Mouse (Mus musculus): Measurements from ENCODE around the gene Stx17. TPM values are rescaled to one million over a fixed set of nuclear protein-coding genes. Genes with fewer than 3 reads are reported as not detected.

Gene Stx17
- polyA plus RNA-seq, 1 experiment from 2014 or later = 18.5 TPM

- 81% methylated on average over 6 of the region's 6 CpGs for WGBS
- H3K9me3 ChIP-seq (replicated peaks) = no peaks in the 10 kb centered on the region
- H3K4me3 ChIP-seq = no peak overlapping the region
- no peaks in the 10 kb centered on the region for H3K27me3 ChIP-seq
- H3K4me2 ChIP-seq = no peak overlapping the region
- H3K36me3 ChIP-seq = no peaks in the 10 kb centered on the region
- no peak overlapping the region for H3K9ac ChIP-seq
- no peaks in the 10 kb centered on the region for H3K4me1 ChIP-seq (replicated peaks)
- ATAC-seq (replicated peaks; ENCODE audit: insufficient number of reproducible peaks, insufficient read depth, low FRiP score, low read depth) = no peak
- no peak overlapping the region for H3K27ac ChIP-seq
Observed at GRCm38 (mm10) chr4:48107086-48107485, 17.6 kb upstream of the Stx17 start.

GRCm38 (mm10) chr4:48108591-48108990 is 16.1 kb upstream of the Stx17 start:
- ATAC-seq (replicated peaks; ENCODE audit: insufficient number of reproducible peaks, insufficient read depth, low FRiP score, low read depth) = no peak
- Histone ChIP-seq H3K4me2 (no peak overlapping the region), H3K9me3 (replicated peaks) (no peaks in the 10 kb centered on the region), H3K36me3 (no peaks in the 10 kb centered on the region), H3K4me3 (no peak overlapping the region), H3K27ac (no peak overlapping the region), H3K9ac (no peak overlapping the region), H3K4me1 (replicated peaks) (no peaks in the 10 kb centered on the region), H3K27me3 (no peaks in the 10 kb centered on the region)
- 64% methylated on average over 2 of the region's 2 CpGs for WGBS

- WGBS = 83% methylated on average over 3 of the region's 3 CpGs
- Histone ChIP-seq H3K9me3 (replicated peaks) (no peaks in the 10 kb centered on the region), H3K4me2 (no peak overlapping the region), H3K27me3 (no peaks in the 10 kb centered on the region), H3K9ac (no peak overlapping the region), H3K4me1 (replicated peaks) (no peaks in the 10 kb centered on the region), H3K4me3 (no peak overlapping the region), H3K27ac (no peak overlapping the region), H3K36me3 (no peaks in the 10 kb centered on the region)
- no peak for ATAC-seq (replicated peaks; ENCODE audit: insufficient number of reproducible peaks, insufficient read depth, low FRiP score, low read depth)
Observed at GRCm38 (mm10) chr4:48110331-48110730, 14.4 kb upstream of the Stx17 start.

- WGBS = 58% methylated on average over 4 of the region's 4 CpGs
- no peak for ATAC-seq (replicated peaks; ENCODE audit: insufficient number of reproducible peaks, insufficient read depth, low FRiP score, low read depth)
- no peaks in the 10 kb centered on the region for H3K4me1 ChIP-seq (replicated peaks)
Observed at GRCm38 (mm10) chr4:48116191-48116590, 8.5 kb upstream of the Stx17 start.

GRCm38 (mm10) chr4:48124416-48124772 is 321 bp upstream of the Stx17 start:
- peak overlapping the region; percentile 90 for H3K4me3 ChIP-seq
- H3K36me3 ChIP-seq = no peaks in the 10 kb centered on the region
- 0 out of 2 replicates have a peak, but pooled peaks cover 5% of the 10 kb centered on the region for H3K4me1 ChIP-seq (replicated peaks)
- H3K4me2 ChIP-seq = peak overlapping the region; percentile 86
- no peaks in the 10 kb centered on the region for H3K9me3 ChIP-seq (replicated peaks)
- H3K27ac ChIP-seq = no peak overlapping the region
- WGBS = 5% methylated on average over 9 of the region's 9 CpGs
- H3K27me3 ChIP-seq = no peaks in the 10 kb centered on the region
- H3K9ac ChIP-seq = no peak overlapping the region
- peak; percentile 68 for ATAC-seq (replicated peaks; ENCODE audit: insufficient number of reproducible peaks, insufficient read depth, low FRiP score, low read depth)

More at GRCm38 (mm10) chr4:48116191-48116590, 8.5 kb upstream of the Stx17 start:
- H3K27ac ChIP-seq = no peak overlapping the region
- no peaks in the 10 kb centered on the region for H3K36me3 ChIP-seq
- H3K4me2 ChIP-seq = no peak overlapping the region
- no peaks in the 10 kb centered on the region for H3K9me3 ChIP-seq (replicated peaks)
- H3K4me3 ChIP-seq = no peak overlapping the region
- no peaks in the 10 kb centered on the region; the same call in 1 of the 2 replicates for H3K27me3 ChIP-seq
- H3K9ac ChIP-seq = no peak overlapping the region

GRCm38 (mm10) chr4:48130314-48130713 is 5.6 kb downstream of the Stx17 start:
- 75% methylated on average over 6 of the region's 6 CpGs for WGBS
- H3K4me2 ChIP-seq = no peak overlapping the region
- no peaks in the 10 kb centered on the region for H3K9me3 ChIP-seq (replicated peaks)
- 0 out of 2 replicates have a peak, but pooled peaks cover 3% of the 10 kb centered on the region for H3K4me1 ChIP-seq (replicated peaks)
- no peak overlapping the region for H3K4me3 ChIP-seq
- H3K27me3 ChIP-seq = no peaks in the 10 kb centered on the region
- no peak for ATAC-seq (replicated peaks; ENCODE audit: insufficient number of reproducible peaks, insufficient read depth, low FRiP score, low read depth)
- no peak overlapping the region for H3K9ac ChIP-seq
- H3K27ac ChIP-seq = no peak overlapping the region
- peaks cover 5% of the 10 kb centered on the region; the same call in 1 of the 2 replicates for H3K36me3 ChIP-seq

- H3K27ac ChIP-seq = no peak overlapping the region
- 93% methylated on average over 9 of the region's 9 CpGs for WGBS
- no peaks in the 10 kb centered on the region for H3K9me3 ChIP-seq (replicated peaks)
- H3K4me1 ChIP-seq (replicated peaks) = no peaks in the 10 kb centered on the region
- no peak overlapping the region for H3K9ac ChIP-seq
- H3K27me3 ChIP-seq = no peaks in the 10 kb centered on the region
- H3K4me2 ChIP-seq = no peak overlapping the region
- no peak for ATAC-seq (replicated peaks; ENCODE audit: insufficient number of reproducible peaks, insufficient read depth, low FRiP score, low read depth)
- H3K4me3 ChIP-seq = no peak overlapping the region
- H3K36me3 ChIP-seq = peaks cover 8% of the 10 kb centered on the region
Observed at GRCm38 (mm10) chr4:48131606-48132005, 6.9 kb downstream of the Stx17 start.

- H3K27ac ChIP-seq = no peak overlapping the region
- no peaks in the 10 kb centered on the region for H3K4me1 ChIP-seq (replicated peaks)
- H3K9ac ChIP-seq = no peak overlapping the region
- no peaks in the 10 kb centered on the region for H3K9me3 ChIP-seq (replicated peaks)
- peaks cover 8% of the 10 kb centered on the region for H3K36me3 ChIP-seq
- ATAC-seq (replicated peaks; ENCODE audit: insufficient number of reproducible peaks, insufficient read depth, low FRiP score, low read depth) = no peak
- no peak overlapping the region for H3K4me3 ChIP-seq
- no peak overlapping the region for H3K4me2 ChIP-seq
- WGBS = 86% methylated on average over 3 of the region's 3 CpGs
- no peaks in the 10 kb centered on the region for H3K27me3 ChIP-seq
Observed at GRCm38 (mm10) chr4:48132721-48133120, 8.0 kb downstream of the Stx17 start.

- Histone ChIP-seq H3K4me3 (no peak overlapping the region), H3K36me3 (no peaks in the 10 kb centered on the region), H3K27ac (no peak overlapping the region), H3K9ac (no peak overlapping the region), H3K27me3 (no peaks in the 10 kb centered on the region), H3K4me2 (no peak overlapping the region), H3K4me1 (replicated peaks) (no peaks in the 10 kb centered on the region), H3K9me3 (replicated peaks) (no peaks in the 10 kb centered on the region)
- whole genome bisulfite sequencing = 93% methylated on average over 2 of the region's 2 CpGs
- no peak for ATAC-seq (replicated peaks; ENCODE audit: insufficient number of reproducible peaks, insufficient read depth, low FRiP score, low read depth)
Observed at GRCm38 (mm10) chr4:48149492-48149891, 24.8 kb downstream of the Stx17 start.

- WGBS = 80% methylated on average over 5 of the region's 5 CpGs
- no peaks in the 10 kb centered on the region for H3K27me3 ChIP-seq
- H3K9me3 ChIP-seq (replicated peaks) = no peaks in the 10 kb centered on the region
- ATAC-seq (replicated peaks; ENCODE audit: insufficient number of reproducible peaks, insufficient read depth, low FRiP score, low read depth) = no peak
- H3K4me1 ChIP-seq (replicated peaks) = no peaks in the 10 kb centered on the region
- H3K36me3 ChIP-seq = no peaks in the 10 kb centered on the region
- no peak overlapping the region for H3K4me2 ChIP-seq
- H3K27ac ChIP-seq = no peak overlapping the region
- no peak overlapping the region for H3K4me3 ChIP-seq
- H3K9ac ChIP-seq = no peak overlapping the region
Observed at GRCm38 (mm10) chr4:48153229-48153628, 28.5 kb downstream of the Stx17 start.

GRCm38 (mm10) chr4:48155864-48156263 is 31.1 kb downstream of the Stx17 start:
- Histone ChIP-seq H3K4me3 (no peak overlapping the region), H3K36me3 (peaks cover 11% of the 10 kb centered on the region; the same call in 1 of the 2 replicates), H3K4me1 (replicated peaks) (no peaks in the 10 kb centered on the region), H3K27ac (no peak overlapping the region), H3K9ac (no peak overlapping the region), H3K27me3 (no peaks in the 10 kb centered on the region), H3K4me2 (no peak overlapping the region), H3K9me3 (replicated peaks) (no peaks in the 10 kb centered on the region)
- WGBS = 70% methylated on average over 1 of the region's 1 CpGs
- ATAC-seq (replicated peaks; ENCODE audit: insufficient number of reproducible peaks, insufficient read depth, low FRiP score, low read depth) = no peak

GRCm38 (mm10) chr4:48160386-48160785 is 35.7 kb downstream of the Stx17 start:
- Histone ChIP-seq H3K9ac (no peak overlapping the region), H3K4me3 (no peak overlapping the region), H3K4me2 (no peak overlapping the region), H3K4me1 (replicated peaks) (no peaks in the 10 kb centered on the region), H3K9me3 (replicated peaks) (no peaks in the 10 kb centered on the region), H3K36me3 (peaks cover 11% of the 10 kb centered on the region; the same call in 1 of the 2 replicates), H3K27ac (no peak overlapping the region), H3K27me3 (no peaks in the 10 kb centered on the region)
- 63% methylated on average over 4 of the region's 4 CpGs for WGBS
- ATAC-seq (replicated peaks; ENCODE audit: insufficient number of reproducible peaks, insufficient read depth, low FRiP score, low read depth) = no peak

Measured in heart, embryonic 15.5 days (tissue).